Mouse (Mus musculus): ENCODE results near the gene Matk.
"Not testable (repeated sequence)": the region's sequence is repeated elsewhere in the genome, so short reads cannot be mapped to it uniquely, and the experiment has no call there.

Gene Matk

DNA sequence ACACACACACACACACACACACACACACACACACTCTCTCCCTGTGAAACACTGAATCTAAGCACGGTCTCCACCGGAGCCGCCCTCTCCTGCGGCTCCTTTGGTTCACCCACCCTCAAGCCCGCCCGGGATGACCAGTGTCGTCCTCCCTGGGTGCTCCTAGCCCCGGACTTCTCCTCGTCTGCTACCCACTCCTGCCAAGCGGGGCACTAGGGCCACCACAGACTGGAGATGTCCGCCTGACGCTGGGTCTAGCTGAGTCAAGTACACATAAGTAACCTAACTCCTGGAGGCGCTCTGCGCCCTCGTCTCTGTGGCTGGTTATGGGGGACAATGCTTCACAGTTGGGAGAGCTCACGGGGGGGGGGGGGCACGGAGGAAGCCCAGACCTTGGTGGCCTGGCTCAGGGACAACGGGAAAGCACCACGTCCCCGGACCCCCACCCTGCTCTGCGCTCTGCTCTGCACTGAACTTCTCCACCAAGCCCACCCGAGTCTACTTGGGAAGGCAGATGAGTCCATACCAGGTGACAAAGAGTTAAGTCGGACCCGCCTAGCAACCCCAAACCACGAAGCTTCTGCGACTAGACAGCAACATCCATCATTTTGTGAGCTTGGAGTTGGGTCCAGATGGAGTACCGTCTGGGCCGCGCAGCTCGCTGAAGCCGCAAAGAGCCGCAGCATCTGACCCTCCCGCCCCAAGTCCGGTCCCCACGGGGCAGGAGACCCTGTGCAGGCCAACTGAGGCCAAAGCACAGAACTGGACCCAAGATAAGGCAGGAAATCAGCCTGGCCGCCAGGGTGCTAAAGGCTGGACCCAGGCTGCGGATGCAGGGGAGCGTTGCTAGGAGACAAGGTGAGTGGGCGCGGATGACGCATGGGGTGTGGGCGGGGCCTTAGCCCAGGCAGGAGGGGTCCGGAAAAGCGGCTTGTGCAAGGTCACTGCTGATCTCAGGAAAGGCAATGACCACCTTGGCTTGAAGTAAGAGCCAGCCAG, at the start of gene Matk:
TSS of gene Matk (plus strand) at position 512 of the 996 bp plus-strand sequence.
- DNase-seq, result peak; percentile 78

DNA sequence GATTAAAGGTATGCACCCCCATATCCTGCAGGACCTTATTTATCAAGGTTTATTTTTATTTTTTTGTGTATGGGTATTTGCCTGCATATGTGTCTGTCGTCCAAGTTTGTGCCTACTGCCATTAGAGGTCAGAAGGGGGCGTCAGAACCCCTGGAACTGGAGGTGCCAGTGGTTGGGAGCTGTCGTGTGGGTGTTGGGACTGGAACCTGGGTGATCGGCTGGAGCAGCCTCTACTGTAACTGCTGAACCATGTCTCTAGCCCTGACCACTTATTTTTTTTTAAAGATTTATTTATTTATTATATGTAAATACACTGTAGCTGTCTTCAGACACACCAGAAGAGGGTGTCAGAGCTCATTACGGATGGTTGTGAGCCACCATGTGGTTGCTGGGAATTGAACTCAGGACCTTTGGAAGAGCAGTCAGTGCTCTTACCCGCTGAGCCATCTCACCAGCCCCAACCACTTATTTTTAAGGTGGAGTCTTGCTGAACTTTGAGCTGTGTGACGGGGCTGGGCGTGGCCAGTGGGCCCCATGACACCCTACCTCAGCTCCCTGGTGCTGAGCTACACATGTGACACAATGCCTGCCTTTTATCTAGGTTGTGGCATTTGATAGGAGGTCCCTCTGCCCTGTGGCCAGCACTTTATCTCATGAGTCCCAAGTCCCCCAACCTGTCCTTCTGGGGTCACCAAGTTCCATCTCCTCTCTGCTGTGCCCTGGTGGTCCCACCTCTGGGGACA, 49.6 kb upstream of the Matk start:
- no peak for DNase-seq

DNA sequence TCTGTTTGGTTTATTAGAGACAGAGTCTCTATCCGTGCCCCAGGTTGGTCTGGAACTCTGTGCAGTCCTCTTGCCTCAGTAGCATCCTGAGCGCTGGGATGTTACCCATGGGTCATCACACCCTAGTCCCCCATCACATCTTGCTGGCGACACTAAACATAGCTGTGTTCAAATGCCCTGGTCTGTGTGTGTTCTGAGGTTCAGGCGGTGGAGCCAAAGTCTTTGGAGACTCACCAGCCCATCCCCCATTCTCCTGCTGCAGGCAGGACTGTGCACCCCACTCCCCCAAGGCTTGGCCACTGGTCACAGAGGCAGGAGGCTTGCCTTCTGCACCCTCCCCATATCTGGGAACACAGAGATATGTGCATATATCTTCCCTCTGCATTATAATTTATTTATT, 48.6 kb upstream of the Matk start:
- no peak for DNase-seq

DNA sequence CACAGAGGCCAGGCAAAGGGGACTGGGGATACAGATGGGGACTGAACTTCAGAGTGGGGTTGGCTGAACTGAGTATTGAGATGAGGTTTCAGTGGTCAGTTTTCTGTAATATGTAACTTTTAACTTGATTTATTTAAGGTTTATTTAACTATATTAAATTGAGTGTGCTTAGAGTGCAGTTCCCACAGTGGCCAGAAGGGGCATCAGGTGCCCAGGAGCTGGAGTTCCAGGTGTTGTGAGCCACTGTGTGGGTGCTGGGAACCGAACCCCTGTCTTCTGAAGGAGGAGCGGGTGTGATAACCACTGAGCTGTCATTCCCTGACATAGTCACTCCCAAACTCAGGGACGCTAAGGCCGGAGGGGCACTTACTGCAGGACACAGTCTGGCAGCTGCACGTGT, 42.6 kb upstream of the Matk start:
- DNase-seq, result no peak

DNA sequence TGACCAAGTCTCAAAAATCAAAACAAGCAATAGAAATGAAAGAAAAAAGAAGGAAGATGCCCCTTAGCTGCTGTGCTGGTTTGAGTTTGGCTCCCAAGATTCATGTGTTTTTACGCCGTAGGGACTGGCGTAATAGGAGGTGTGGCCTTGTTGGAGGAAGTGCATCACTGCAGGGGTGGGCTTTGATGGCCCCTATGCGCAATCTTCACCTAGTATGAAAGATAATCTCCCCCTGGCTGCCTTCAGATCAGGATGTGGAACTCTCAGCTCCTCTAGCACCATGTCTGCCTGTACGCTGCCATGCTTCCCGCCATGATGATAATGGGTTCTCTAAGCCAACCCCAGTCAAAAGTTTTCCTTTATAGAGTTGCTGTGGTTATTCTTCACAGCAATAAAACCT, 36.5 kb upstream of the Matk start:
- no peak for DNase-seq

DNA sequence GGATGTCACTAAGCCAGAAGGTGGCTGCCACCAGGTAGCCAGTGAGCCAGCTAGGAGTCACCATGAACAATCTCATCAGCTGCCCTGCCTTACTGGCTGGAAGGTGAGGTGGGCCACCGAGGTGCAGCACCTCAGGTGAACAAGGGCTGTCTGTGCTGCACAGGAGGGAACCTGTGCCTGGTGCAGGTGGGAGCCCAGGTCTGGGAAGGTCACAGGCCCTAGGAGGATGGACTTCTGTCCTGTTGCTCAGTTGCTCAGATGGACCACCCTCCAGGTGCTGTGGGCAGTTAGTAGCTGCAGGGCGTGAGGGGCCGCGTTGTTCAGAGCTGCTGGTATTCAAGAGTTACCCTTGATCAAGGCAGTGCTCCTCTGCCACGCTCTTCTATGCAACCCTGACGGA, 35.9 kb upstream of the Matk start:
- DNase-seq, result no peak

DNA sequence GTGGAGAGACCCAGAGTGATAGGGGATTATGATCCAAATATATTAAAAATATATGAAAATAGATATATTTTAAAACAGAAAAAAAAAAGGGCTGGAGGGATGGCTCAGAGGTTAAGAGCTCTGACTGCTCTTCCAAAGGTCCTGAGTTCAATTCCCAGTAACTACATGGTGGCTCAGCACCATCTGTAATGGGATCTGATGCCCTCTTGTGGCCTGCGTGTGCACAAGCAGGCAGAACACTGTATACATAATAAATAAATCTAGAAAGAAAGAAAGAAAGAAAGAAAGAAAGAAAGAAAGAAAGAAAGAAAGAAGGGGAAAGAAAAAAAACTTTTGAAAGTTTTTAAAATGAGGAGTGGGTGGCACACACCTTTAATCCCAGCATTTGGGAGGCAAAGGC, 35.5 kb upstream of the Matk start:
- DNase-seq, result not testable (repeated sequence)

DNA sequence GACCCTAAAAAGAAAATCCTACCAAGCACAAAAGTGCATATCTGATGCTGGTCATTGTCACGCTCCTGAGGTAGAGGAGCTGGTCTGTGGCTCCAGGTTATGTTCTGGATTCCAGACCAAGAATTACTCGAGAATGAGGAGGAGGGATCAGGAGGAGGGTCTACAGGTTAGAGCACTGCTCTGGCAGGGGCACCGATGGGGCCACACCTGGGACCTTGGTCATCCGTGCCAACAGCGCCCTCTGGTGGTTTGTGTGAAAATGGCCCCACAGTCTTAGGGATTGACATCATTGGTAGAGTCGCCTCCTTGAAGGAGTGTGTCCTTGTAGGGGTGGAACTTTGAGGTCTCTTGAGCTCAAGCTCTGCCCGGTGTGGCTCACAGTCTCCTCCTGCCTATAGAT, 34.8 kb upstream of the Matk start:
- peak; percentile 66 for DNase-seq

DNA sequence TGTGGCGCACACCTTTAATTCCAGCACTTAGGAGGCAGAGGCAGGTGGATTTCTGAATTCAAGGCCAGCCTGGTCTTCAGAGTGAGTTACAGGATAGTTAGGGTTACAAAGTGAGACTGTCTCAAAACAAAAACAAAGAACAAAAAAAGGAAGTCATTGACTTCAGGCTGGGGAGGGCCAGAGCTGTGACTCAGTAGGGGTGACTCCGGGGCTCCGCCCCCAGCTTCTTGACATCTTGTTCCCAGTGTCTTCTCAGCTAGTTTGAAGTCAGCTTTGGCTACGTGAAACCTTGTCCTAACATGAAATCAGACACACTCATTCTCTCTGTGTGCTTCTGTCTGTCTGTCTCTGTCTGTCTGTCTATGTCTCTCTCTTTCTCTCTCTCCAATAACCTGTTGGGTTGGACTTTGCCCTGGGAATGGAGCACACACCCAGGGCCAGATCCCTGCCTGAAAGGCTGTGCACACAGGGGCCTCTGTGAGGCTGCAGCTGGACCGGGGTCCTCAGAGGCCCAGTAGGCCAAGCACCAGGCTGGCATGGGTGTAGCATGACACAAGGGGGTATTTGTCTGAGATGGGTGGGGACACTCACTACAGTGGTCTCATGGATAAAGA, 31.2 kb upstream of the Matk start:
- DNase-seq, result no peak

DNA sequence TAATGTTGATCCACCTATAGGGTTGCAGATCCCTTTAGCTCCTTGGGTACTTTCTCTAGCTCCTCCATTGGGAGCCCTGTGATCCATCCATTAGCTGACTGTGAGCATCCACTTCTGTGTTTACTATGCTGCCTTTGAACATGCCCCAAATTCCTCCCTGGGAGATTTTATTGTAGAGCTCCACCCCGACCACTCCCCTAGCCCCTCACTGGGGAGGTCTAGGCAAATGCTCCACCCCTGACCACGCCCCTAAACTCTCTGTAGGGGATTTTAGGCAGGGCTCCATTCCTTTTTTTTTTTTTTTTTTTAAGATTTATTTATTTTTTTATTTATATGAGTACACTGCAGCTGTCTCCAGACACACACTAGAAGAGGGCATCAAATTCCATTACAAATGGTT, 29.0 kb upstream of the Matk start:
- DNase-seq, result not testable (repeated sequence)

DNA sequence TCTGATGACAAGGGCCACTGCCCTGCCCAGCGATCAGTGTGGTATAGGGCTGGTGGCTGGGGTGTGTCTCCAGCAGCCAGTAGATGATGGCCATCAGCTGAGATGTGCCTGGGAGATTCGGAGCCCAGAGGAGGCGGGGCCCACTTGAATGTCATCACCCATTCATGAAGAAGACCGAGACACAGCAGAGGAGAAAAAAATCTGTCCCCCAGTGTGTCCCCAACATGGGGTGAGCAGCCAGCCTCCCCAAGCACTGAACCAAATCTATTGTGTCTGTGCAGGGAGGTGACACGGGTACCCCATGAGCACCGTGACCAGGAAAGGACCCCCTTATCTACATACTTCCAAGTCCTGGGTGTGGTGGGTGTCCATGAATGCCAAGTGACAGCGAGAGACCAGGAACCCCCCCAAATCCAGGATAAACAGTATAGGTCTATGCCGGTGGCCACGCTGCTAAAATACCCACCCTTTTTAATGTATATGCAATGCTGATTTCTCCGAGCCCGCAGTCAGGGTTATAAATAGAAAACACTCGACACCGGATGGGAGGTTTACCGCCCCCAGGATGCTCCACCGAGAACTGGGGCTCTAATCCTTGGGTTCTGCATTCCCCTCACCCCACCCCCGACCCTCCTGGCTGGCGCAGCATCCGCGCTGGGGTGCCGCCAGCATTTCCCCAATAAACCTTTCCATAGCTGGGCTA, 22.8 kb upstream of the Matk start:
- DNase-seq, result no peak

DNA sequence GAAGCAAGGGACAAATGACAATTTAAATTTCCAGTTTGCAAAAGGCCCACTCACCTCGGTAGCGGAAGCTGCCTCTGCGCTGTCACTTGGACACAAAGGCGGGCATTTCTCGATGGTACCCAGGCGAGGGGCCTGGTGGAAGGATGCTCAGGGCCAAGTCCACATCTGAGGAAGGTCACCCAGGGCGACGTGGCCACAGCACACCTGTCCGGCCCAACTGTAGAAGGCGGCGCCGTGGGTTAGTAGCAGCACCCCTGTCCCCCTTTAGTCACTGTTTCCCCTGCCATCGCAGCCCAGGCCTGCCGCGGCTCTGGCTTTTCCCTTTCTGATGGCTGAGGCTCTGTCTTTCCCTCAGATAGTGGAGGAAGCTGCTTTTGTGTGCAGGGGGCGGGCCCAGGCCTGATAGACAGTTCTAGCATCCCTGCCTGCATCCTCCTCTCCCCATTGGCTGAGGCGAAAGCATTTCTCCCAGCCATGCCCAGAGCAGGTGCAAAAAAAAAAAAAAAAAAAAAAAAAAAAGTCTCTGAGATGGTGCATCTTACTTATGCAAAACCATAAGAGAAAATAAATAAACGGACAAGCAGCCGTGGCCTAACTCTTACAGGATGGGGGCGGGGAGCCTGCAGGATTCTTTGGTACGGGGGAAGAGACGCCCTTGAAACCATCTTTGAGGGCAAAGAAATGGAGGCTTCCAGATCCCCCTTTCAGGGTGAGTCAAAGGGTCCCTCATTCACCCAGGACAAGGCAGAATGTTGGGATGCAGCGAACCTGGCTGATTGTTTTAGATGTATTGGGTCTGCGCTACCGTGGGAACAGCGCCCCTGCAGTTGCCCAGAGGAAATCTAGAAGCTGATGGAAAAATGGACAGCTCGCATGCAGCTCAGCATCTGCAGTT, 22.1 kb upstream of the Matk start, which contains the start of gene Atcay:
TSS of gene Atcay (minus strand) at position 396 of the 895 bp plus-strand sequence.
- DNase-seq, result peak; percentile 79

DNA sequence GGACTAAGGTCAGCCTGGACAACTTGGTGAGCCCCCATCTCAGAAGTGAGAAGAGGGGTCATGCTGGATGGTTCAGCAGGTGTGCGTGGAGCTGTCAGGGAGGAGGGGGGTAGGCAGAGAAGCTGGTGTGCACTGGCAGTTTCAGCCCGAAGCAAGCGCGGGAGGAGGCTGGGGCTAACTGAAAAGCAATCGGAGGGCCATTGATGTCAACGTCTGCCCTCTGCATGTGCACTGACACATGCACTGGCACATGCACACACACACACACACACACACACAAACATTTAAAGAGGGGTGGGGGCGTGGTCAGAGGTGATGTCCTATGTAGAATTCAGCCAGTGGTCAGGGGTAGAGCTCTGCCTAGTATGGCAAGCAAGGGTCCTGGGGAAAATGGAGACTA, 21.3 kb upstream of the Matk start:
- DNase-seq, result no peak

DNA sequence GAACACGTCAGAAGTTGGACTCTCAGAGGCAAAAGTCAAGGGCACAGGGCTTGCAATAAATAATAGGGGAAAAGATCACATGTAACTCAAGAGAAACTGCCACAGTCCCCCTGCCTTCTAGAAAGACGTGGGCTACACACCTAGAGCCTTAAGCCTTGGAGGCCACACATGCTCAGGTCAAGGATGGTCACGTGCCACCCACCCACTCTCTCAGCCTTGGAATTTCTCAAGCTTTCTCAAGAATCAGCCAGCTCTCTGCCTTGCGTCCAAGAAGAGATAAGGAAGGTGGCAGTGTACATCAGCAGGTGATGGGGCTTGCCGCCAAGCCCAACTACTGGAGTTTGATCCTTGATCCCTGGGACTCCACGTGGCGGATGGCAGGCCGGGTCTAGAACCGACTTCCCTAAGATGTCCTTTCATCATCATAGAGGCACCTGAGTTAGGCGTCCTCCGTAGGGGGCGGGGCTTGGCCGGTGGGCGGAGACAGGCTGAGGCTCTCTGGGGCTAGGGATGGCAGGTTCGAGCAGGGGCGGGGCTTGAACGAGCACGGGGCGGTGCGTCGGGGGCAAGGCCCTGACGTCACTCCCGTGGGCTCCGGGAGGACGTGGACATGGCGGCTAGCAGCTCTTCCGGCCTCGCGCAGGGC, 20.0 kb upstream of the Matk start, which contains the start of gene Zfr2:
TSS of gene Zfr2 (plus strand) at position 576 of the 646 bp plus-strand sequence.
- peak; percentile 85 for DNase-seq

DNA sequence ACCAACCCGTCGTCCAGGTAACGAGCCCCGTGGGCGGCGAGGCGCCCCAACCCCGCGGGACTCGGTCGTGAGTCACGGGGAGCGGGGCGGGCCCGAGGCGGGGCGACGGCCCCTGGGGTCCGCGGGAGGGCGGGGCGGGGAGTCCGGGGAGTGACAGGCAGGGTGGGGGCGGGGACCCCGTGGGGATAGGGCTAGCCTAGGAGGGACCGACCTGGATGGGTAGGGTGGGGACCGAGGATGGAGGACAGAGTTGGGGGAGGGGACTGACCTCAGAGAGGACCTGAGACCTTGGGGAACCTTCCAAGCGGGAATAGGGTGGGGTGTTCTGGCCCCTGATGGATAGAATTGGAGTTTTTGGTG, 19.5 kb upstream of the Matk start:
- DNase-seq, result no peak

DNA sequence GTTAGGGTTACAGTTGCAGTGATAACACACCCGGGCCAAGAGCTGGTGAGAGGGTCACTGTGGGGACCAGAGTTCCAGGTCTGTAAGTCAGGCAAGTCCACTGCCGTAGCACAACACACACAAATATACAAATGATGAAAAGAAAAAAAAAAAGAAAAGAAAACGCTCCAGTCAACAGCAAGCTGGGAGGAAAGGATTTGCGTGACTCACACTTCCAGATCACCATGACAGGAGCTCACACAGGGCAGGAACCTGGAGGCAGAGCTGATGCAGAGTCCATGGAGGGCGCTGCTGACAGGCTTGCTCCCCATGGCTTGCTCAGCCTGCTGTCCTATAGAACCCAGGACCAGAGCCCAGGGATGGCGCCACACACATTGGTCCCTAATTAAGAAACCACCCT, 18.5 kb upstream of the Matk start:
- no peak for DNase-seq

DNA sequence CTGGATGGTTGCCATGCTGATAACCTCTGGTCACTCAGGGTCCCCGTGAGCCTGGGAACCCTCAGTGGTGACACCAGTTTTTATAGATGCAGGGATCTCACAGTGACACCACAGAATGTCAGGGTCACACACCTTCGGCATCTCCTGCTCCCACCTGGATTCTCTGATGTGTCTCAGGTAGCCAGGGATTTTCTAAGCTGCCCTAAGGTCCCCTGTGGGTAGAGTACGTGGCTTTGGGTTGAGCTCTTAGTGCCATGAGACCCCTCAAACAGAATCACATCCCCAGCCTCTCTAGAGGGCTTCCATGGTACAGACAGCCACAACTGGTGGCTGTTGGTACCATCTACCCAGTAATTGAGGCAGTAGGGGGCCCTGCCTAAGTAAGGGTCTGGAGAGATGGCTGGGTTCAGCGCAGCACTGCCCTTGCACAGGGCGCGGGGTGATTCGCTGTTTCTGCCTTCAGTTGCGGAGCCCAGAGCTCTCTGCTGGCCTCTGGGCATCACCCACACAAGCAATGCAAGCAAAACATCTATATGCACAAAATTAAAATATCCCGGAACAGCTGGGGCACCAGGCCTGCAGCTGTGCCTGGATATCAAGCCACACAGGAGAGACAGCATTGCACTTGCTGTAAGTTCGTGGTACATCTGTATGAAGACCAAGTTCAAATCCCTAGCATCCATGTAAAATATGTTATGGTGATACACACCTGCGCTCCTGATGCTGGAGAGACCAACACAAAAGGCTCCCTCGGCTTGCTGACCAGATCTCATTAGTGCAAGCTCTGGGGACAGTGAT, 16.1 kb upstream of the Matk start:
- DNase-seq, result no peak

DNA sequence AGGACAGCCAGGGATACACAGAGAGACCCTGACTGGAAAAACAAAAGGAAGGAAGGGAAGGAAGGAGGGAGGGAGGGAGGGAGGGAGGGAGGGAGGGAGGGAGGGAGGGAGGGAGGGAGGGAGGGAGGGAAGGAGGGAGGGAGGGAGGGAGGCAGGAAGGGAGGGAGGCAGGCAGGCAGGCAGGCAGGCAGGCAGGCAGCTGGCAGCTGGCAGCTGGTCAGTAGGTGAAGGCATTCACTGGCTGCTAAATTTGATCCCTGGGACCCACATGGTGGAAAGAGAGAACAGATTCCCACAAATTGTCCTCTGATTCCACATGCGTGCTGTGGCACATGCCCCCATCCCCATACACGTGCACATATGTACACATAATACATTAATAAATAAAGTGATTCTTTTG, 14.1 kb upstream of the Matk start:
- no peak for DNase-seq

DNA sequence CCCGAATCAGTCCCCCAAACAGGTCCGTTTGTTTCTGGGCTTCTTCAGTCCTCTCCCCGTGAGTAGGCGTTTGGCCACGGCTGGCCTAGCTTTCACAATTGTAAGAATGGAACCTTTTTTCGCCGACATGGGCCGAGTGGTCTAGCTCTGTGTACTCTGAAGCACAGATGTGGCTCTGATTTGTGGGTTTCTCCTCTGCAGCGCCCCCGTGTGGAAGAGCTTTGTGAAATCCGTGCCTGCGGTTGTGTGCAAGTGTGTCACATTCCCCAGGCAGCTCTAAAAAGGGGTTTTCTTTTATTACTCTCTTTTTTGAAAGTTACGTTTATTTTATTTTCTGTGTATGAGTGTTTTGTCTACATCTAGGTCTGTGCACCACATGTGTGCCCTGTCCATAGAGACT, 11.9 kb upstream of the Matk start:
- peak; percentile 78 for DNase-seq

DNA sequence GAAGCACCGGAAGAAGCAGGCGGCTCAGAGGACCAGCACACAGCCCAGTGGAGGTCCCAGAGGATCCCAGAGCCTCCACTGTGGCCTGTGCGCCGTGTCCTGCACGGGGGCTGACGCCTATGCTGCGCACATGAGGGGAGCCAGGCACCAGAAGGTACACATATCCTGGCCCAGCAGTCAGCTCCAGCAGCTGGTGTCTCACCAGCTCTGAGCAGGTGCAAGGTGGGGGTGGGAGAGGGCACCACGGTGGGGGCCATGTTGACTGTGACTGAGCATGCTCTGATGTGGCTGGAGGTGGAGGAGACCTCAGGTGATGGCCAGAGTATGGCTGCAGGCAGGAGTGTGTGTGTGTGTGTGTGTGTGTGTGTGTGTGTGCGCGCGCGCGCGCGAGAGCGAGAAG, 10.7 kb upstream of the Matk start:
- no peak for DNase-seq

All from right cerebral cortex, postnatal 4 days (tissue).